Mouse (Mus musculus): ENCODE measurements around the gene Zfp169. TPM values are rescaled to one million over a fixed set of nuclear protein-coding genes. Genes with fewer than 3 reads are reported as not detected.

Gene Zfp169
- total and polyA plus RNA-seq, 2 experiments: 3.1 to 5.8 TPM

- Histone ChIP-seq H3K9ac (ENCODE audit: low read depth, low read length) (no peak overlapping the region), H3K4me3 (ENCODE audit: insufficient read depth, low read depth, low read length) (no peak overlapping the region), H3K27me3 (ENCODE audit: control insufficient read depth, insufficient read depth, low read length) (0 out of 2 replicates have a peak, but pooled peaks cover 3% of the 10 kb centered on the region), H3K4me1 (ENCODE audit: control insufficient read depth, insufficient read depth, low read length) (no peaks in the 10 kb centered on the region), H3K79me2 (ENCODE audit: control insufficient read depth, insufficient read depth, low read length) (no peaks in the 10 kb centered on the region), H3K36me3 (ENCODE audit: control insufficient read depth, insufficient read depth, low read length) (peaks cover 49% of the 10 kb centered on the region), H3K27ac (replicated peaks; ENCODE audit: insufficient read depth, low read depth, low read length) (no peak overlapping the region)
- 93% methylated on average over 35 of the region's 35 CpGs for WGBS
- TF ChIP-seq CTCF (IDR thresholded peaks at IDR 0.05; ENCODE audit: low read depth, low read length): no peak
- TF ChIP-seq POLR2A (IDR thresholded peaks at IDR 0.05; ENCODE audit: extremely low read depth, insufficient read depth, low read length): no peak
- no peak for DNase-seq (ENCODE audit: extremely low read depth, low read depth, low spot score)
Observed at GRCm38 (mm10) chr13:48490396-48491182, 22.7 kb downstream of the Zfp169 start.

GRCm38 (mm10) chr13:48483606-48484005 is 29.6 kb downstream of the Zfp169 start:
- WGBS: 98% methylated on average over 4 of the region's 4 CpGs
- Histone ChIP-seq H3K4me3 (ENCODE audit: insufficient read depth, low read depth, low read length) (no peak overlapping the region), H3K9ac (ENCODE audit: low read depth, low read length) (no peak overlapping the region), H3K27ac (replicated peaks; ENCODE audit: insufficient read depth, low read depth, low read length) (no peak overlapping the region), H3K36me3 (ENCODE audit: control insufficient read depth, insufficient read depth, low read length) (no peaks in the 10 kb centered on the region; the same call in 1 of the 2 replicates), H3K4me1 (ENCODE audit: control insufficient read depth, insufficient read depth, low read length) (no peaks in the 10 kb centered on the region), H3K79me2 (ENCODE audit: control insufficient read depth, insufficient read depth, low read length) (no peaks in the 10 kb centered on the region), H3K27me3 (ENCODE audit: control insufficient read depth, insufficient read depth, low read length) (no peaks in the 10 kb centered on the region)
- DNase-seq (ENCODE audit: extremely low read depth, low read depth, low spot score): no peak
- TF ChIP-seq POLR2A (IDR thresholded peaks at IDR 0.05; ENCODE audit: extremely low read depth, insufficient read depth, low read length) (no peak), CTCF (IDR thresholded peaks at IDR 0.05; ENCODE audit: low read depth, low read length) (no peak)

GRCm38 (mm10) chr13:48468656-48469180 is 44.5 kb downstream of the Zfp169 start:
- no peak overlapping the region for H3K4me3 ChIP-seq (ENCODE audit: insufficient read depth, low read depth, low read length)
- no peak overlapping the region for H3K27ac ChIP-seq (replicated peaks; ENCODE audit: insufficient read depth, low read depth, low read length)
- 67% methylated on average over 15 of the region's 15 CpGs for WGBS
- TF ChIP-seq CTCF (IDR thresholded peaks at IDR 0.05; ENCODE audit: low read depth, low read length): no peak
- no peak for TF ChIP-seq POLR2A (IDR thresholded peaks at IDR 0.05; ENCODE audit: extremely low read depth, insufficient read depth, low read length)
- no peaks in the 10 kb centered on the region for H3K79me2 ChIP-seq (ENCODE audit: control insufficient read depth, insufficient read depth, low read length)
- no peak overlapping the region for H3K9ac ChIP-seq (ENCODE audit: low read depth, low read length)
- no peaks in the 10 kb centered on the region; the same call in 1 of the 2 replicates for H3K27me3 ChIP-seq (ENCODE audit: control insufficient read depth, insufficient read depth, low read length)
- no peaks in the 10 kb centered on the region for H3K36me3 ChIP-seq (ENCODE audit: control insufficient read depth, insufficient read depth, low read length)
- H3K4me1 ChIP-seq (ENCODE audit: control insufficient read depth, insufficient read depth, low read length): no peaks in the 10 kb centered on the region
- DNase-seq (ENCODE audit: extremely low read depth, low read depth, low spot score): no peak

GRCm38 (mm10) chr13:48466186-48466585 is 47.1 kb downstream of the Zfp169 start:
- no peaks in the 10 kb centered on the region; the same call in 1 of the 2 replicates for H3K27me3 ChIP-seq (ENCODE audit: control insufficient read depth, insufficient read depth, low read length)
- H3K27ac ChIP-seq (replicated peaks; ENCODE audit: insufficient read depth, low read depth, low read length): no peak overlapping the region
- no peaks in the 10 kb centered on the region for H3K79me2 ChIP-seq (ENCODE audit: control insufficient read depth, insufficient read depth, low read length)
- H3K36me3 ChIP-seq (ENCODE audit: control insufficient read depth, insufficient read depth, low read length): no peaks in the 10 kb centered on the region
- DNase-seq (ENCODE audit: extremely low read depth, low read depth, low spot score): no peak
- H3K9ac ChIP-seq (ENCODE audit: low read depth, low read length): no peak overlapping the region
- 65% methylated on average over 10 of the region's 10 CpGs for WGBS
- TF ChIP-seq POLR2A (IDR thresholded peaks at IDR 0.05; ENCODE audit: extremely low read depth, insufficient read depth, low read length): no peak
- TF ChIP-seq CTCF (IDR thresholded peaks at IDR 0.05; ENCODE audit: low read depth, low read length): no peak
- H3K4me3 ChIP-seq (ENCODE audit: insufficient read depth, low read depth, low read length): no peak overlapping the region
- H3K4me1 ChIP-seq (ENCODE audit: control insufficient read depth, insufficient read depth, low read length): no peaks in the 10 kb centered on the region

GRCm38 (mm10) chr13:48464170-48464569 is 49.1 kb downstream of the Zfp169 start:
- Histone ChIP-seq H3K4me1 (ENCODE audit: control insufficient read depth, insufficient read depth, low read length) (no peaks in the 10 kb centered on the region), H3K79me2 (ENCODE audit: control insufficient read depth, insufficient read depth, low read length) (no peaks in the 10 kb centered on the region), H3K9ac (ENCODE audit: low read depth, low read length) (no peak overlapping the region), H3K4me3 (ENCODE audit: insufficient read depth, low read depth, low read length) (no peak overlapping the region), H3K27me3 (ENCODE audit: control insufficient read depth, insufficient read depth, low read length) (no peaks in the 10 kb centered on the region; the same call in 1 of the 2 replicates), H3K27ac (replicated peaks; ENCODE audit: insufficient read depth, low read depth, low read length) (no peak overlapping the region), H3K36me3 (ENCODE audit: control insufficient read depth, insufficient read depth, low read length) (no peaks in the 10 kb centered on the region)
- 14% methylated on average over 4 of the region's 4 CpGs for WGBS
- DNase-seq (ENCODE audit: extremely low read depth, low read depth, low spot score): peak; percentile 32
- TF ChIP-seq CTCF (IDR thresholded peaks at IDR 0.05; ENCODE audit: low read depth, low read length) (peak; percentile 66), POLR2A (IDR thresholded peaks at IDR 0.05; ENCODE audit: extremely low read depth, insufficient read depth, low read length) (no peak)

GRCm38 (mm10) chr13:48459280-48459679 is 54.0 kb downstream of the Zfp169 start:
- TF ChIP-seq CTCF (IDR thresholded peaks at IDR 0.05; ENCODE audit: low read depth, low read length) (no peak), POLR2A (IDR thresholded peaks at IDR 0.05; ENCODE audit: extremely low read depth, insufficient read depth, low read length) (no peak)
- H3K27ac ChIP-seq (replicated peaks; ENCODE audit: insufficient read depth, low read depth, low read length): no peak overlapping the region
- no peaks in the 10 kb centered on the region for H3K4me1 ChIP-seq (ENCODE audit: control insufficient read depth, insufficient read depth, low read length)
- no peaks in the 10 kb centered on the region for H3K36me3 ChIP-seq (ENCODE audit: control insufficient read depth, insufficient read depth, low read length)
- no peak overlapping the region for H3K9ac ChIP-seq (ENCODE audit: low read depth, low read length)
- H3K27me3 ChIP-seq (ENCODE audit: control insufficient read depth, insufficient read depth, low read length): no peaks in the 10 kb centered on the region
- WGBS: 79% methylated on average over 5 of the region's 5 CpGs
- no peak overlapping the region for H3K4me3 ChIP-seq (ENCODE audit: insufficient read depth, low read depth, low read length)
- no peak for DNase-seq (ENCODE audit: extremely low read depth, low read depth, low spot score)
- no peaks in the 10 kb centered on the region for H3K79me2 ChIP-seq (ENCODE audit: control insufficient read depth, insufficient read depth, low read length)
